ENCODE assay signal across 8 mouse cellular contexts in the genomic region with DNA sequence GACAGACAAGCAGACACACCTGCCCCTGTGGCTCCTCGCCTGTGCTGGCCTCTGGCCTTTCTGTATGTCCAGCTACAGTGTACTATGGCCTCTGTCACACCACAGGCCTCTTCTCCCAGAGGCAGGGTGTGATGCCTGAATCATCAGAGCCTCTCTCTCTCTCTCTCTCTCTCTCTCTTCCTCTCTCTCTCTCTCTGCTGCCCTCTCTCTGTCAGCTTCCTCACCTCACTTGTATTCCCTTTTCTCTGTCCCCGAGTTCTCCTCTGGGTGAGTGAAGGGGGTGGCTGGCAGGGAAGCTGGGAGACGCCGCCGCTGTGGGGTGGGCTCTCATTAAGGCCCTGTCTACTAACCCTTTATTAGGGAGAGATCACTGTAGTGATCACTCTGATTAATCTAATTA. TPM values are rescaled to one million over a fixed set of nuclear protein-coding genes. Genes with fewer than 3 reads are reported as not detected.
A peak's percentile ranks its signal among the peaks of the same experiment; 100 is the strongest.
DNase-seq lines count a peak whose midpoint lies in the region; ATAC-seq and TF ChIP-seq lines count a peak whose summit lies in the region.

No protein-coding gene starts in this region.

- H3K27ac ChIP-seq in heart, postnatal 0 days (ENCODE audit: low read depth), result no peak overlapping the region
- no peak overlapping the region for H3K27ac ChIP-seq in MEL (ENCODE audit: control insufficient read depth, low read depth, low read length)
- peak overlapping the region; percentile 78 for H3K27ac ChIP-seq in forebrain, embryonic 13.5 days
- peak overlapping the region; percentile 90 for H3K27ac ChIP-seq in midbrain, embryonic 16.5 days (ENCODE audit: low read length)
- H3K27ac ChIP-seq in heart, embryonic 12.5 days (ENCODE audit: poor library complexity, severe bottlenecking), result no peak overlapping the region

- H3K36me3 ChIP-seq in heart, postnatal 0 days (replicated peaks; ENCODE audit: control insufficient read depth, insufficient read depth, low read length), result 0 out of 2 replicates have a peak, but pooled peaks cover 4% of the 10 kb centered on the region
- no peaks in the 10 kb centered on the region for H3K36me3 ChIP-seq in MEL (ENCODE audit: control insufficient read depth in 1 of 2, insufficient read depth in 2 of 2, low read length in 2 of 2)
- peaks cover 34% of the 10 kb centered on the region for H3K36me3 ChIP-seq in forebrain, embryonic 13.5 days (ENCODE audit: poor library complexity, severe bottlenecking)
- peaks cover 10% of the 10 kb centered on the region; the same call in 1 of the 2 replicates for H3K36me3 ChIP-seq in midbrain, embryonic 16.5 days (ENCODE audit: control insufficient read depth, insufficient read depth, low read length)
- peaks cover 24% of the 10 kb centered on the region for H3K36me3 ChIP-seq in heart, embryonic 12.5 days

- intact Hi-C loops in heart, postnatal 36 days (cut with DNase I), result no loop called here

- DNase-seq in heart, postnatal 0 days (ENCODE audit: low spot score), result peak; percentile 35
- DNase-seq in heart, postnatal 36 days, result no peak
- DNase-seq in MEL (ENCODE audit: low read depth, low spot score), result peak; percentile 43
- no peak for DNase-seq in frontal cortex, postnatal 36 days (ENCODE audit: low spot score in 2 of 2)
- DNase-seq in heart, adult 11 months, result no peak

- no peak for TF ChIP-seq EP300 in heart, postnatal 0 days (IDR thresholded peaks at IDR 0.05; ENCODE audit: low read depth)
- no peak for TF ChIP-seq EP300 in MEL (IDR thresholded peaks at IDR 0.05; ENCODE audit: low read depth in 1 of 2, low read length in 2 of 2)

- no peaks in the 10 kb centered on the region; the same call in 1 of the 2 replicates for H3K4me1 ChIP-seq in heart, postnatal 0 days (ENCODE audit: control insufficient read depth, insufficient read depth)
- no peaks in the 10 kb centered on the region; a peak in 1 of 4 replicates for H3K4me1 ChIP-seq in MEL (ENCODE audit: control insufficient read depth in 1 of 2, insufficient read depth in 2 of 2, low read length in 2 of 2)
- H3K4me1 ChIP-seq in forebrain, embryonic 13.5 days, result peaks cover 62% of the 10 kb centered on the region
- peaks cover 56% of the 10 kb centered on the region for H3K4me1 ChIP-seq in midbrain, embryonic 16.5 days (ENCODE audit: control insufficient read depth, insufficient read depth, low read length)
- peaks cover 41% of the 10 kb centered on the region for H3K4me1 ChIP-seq in heart, embryonic 12.5 days (replicated peaks)

- peak; percentile 48 for TF ChIP-seq CTCF in heart, postnatal 0 days (IDR thresholded peaks at IDR 0.05; ENCODE audit: low read depth)
- TF ChIP-seq CTCF in MEL (IDR thresholded peaks at IDR 0.05 in 2 of 3, conservative IDR thresholded peaks at IDR 0.05 in 1 of 3; ENCODE audit: control insufficient read depth in 1 of 3, insufficient read depth in 1 of 3, low read depth in 2 of 3, low read length in 3 of 3, poor library complexity in 1 of 3, severe bottlenecking in 1 of 3), result peak in 2 of 3 experiments; percentile 9 to 48; a peak in 2 of 6 replicates

- WGBS in heart, postnatal 0 days, result 48% methylated on average over 5 of the region's 5 CpGs
- 13% methylated on average over 5 of the region's 5 CpGs for WGBS in forebrain, embryonic 13.5 days
- 16% methylated on average over 5 of the region's 5 CpGs for WGBS in midbrain, embryonic 16.5 days
- WGBS in heart, embryonic 12.5 days, result 58% methylated on average over 5 of the region's 5 CpGs

- H3K9ac ChIP-seq in heart, postnatal 0 days (replicated peaks; ENCODE audit: low read depth, low read length), result no peak overlapping the region
- no peak overlapping the region for H3K9ac ChIP-seq in MEL (ENCODE audit: control insufficient read depth, low read depth, low read length, poor library complexity, severe bottlenecking)
- peak overlapping the region; percentile 81 for H3K9ac ChIP-seq in forebrain, embryonic 13.5 days
- H3K9ac ChIP-seq in midbrain, embryonic 16.5 days (ENCODE audit: low read depth, low read length), result peak overlapping the region; percentile 89
- no peak overlapping the region; the same call in 1 of the 2 replicates for H3K9ac ChIP-seq in heart, embryonic 12.5 days

- H3K27me3 ChIP-seq in heart, postnatal 0 days (ENCODE audit: control insufficient read depth, insufficient read depth, low read length), result no peaks in the 10 kb centered on the region
- no peaks in the 10 kb centered on the region for H3K27me3 ChIP-seq in MEL (ENCODE audit: control insufficient read depth in 1 of 2, insufficient read depth in 2 of 2, low read length in 2 of 2)
- no peaks in the 10 kb centered on the region for H3K27me3 ChIP-seq in forebrain, embryonic 13.5 days
- H3K27me3 ChIP-seq in midbrain, embryonic 16.5 days (ENCODE audit: control insufficient read depth, insufficient read depth, low read depth, low read length), result no peaks in the 10 kb centered on the region
- no peaks in the 10 kb centered on the region for H3K27me3 ChIP-seq in heart, embryonic 12.5 days (replicated peaks)

- no peak for ATAC-seq in heart, postnatal 0 days (ENCODE audit: insufficient read depth, low read depth)
- ATAC-seq in forebrain, embryonic 13.5 days, result no peak
- ATAC-seq in midbrain, embryonic 16.5 days, result no peak
- no peak for ATAC-seq in heart, embryonic 12.5 days (ENCODE audit: insufficient number of reproducible peaks, low FRiP score)

- no peak overlapping the region for H3K4me3 ChIP-seq in heart, postnatal 0 days (ENCODE audit: low read depth, low read length)
- H3K4me3 ChIP-seq in MEL (ENCODE audit: control insufficient read depth in 1 of 2, insufficient read depth in 1 of 2, low read depth in 2 of 2, low read length in 2 of 2), result no peak overlapping the region
- peak overlapping the region; percentile 63 for H3K4me3 ChIP-seq in forebrain, embryonic 13.5 days
- peak overlapping the region; percentile 71 for H3K4me3 ChIP-seq in midbrain, embryonic 16.5 days (ENCODE audit: low read depth, low read length)
- no peak overlapping the region for H3K4me3 ChIP-seq in heart, embryonic 12.5 days

- no peak for TF ChIP-seq POLR2A in MEL (IDR thresholded peaks at IDR 0.05; ENCODE audit: control insufficient read depth in 1 of 2, insufficient read depth in 1 of 2, low read depth in 1 of 2, low read length in 2 of 2, poor library complexity in 1 of 2)

- H3K4me2 ChIP-seq in heart, postnatal 0 days (ENCODE audit: low read depth, low read length), result no peak overlapping the region
- H3K4me2 ChIP-seq in forebrain, embryonic 13.5 days, result peak overlapping the region; percentile 91
- peak overlapping the region; percentile 86 for H3K4me2 ChIP-seq in midbrain, embryonic 16.5 days (ENCODE audit: low read length)
- H3K4me2 ChIP-seq in heart, embryonic 12.5 days, result no peak overlapping the region

- H3K79me2 ChIP-seq in MEL (ENCODE audit: control insufficient read depth, insufficient read depth, low read length, poor library complexity), result no peaks in the 10 kb centered on the region; the same call in 1 of the 2 replicates

- H3K9me3 ChIP-seq in heart, postnatal 0 days (replicated peaks; ENCODE audit: control insufficient read depth, low read length), result no peaks in the 10 kb centered on the region
- H3K9me3 ChIP-seq in MEL (replicated peaks; ENCODE audit: insufficient read depth, low read length), result no peaks in the 10 kb centered on the region
- H3K9me3 ChIP-seq in forebrain, embryonic 13.5 days (replicated peaks), result no peaks in the 10 kb centered on the region
- H3K9me3 ChIP-seq in midbrain, embryonic 16.5 days (replicated peaks; ENCODE audit: control insufficient read depth, low read length, poor library complexity, severe bottlenecking), result no peaks in the 10 kb centered on the region
- H3K9me3 ChIP-seq in heart, embryonic 12.5 days (replicated peaks), result no peaks in the 10 kb centered on the region

- TF ChIP-seq RAD21 in MEL (IDR thresholded peaks at IDR 0.05; ENCODE audit: low read depth, low read length), result peak; percentile 22

RNA-seq across cellular contexts. Expression of a gene that starts 2.9 kb away (rescaled TPM):
- total RNA-seq in heart, postnatal 0 days (2014; rRNA removed; ENCODE audit: low replicate concordance), result 1.3 and 5.8 TPM in 2 replicates
- 0.56 and 0.65 TPM in 2 replicates for polyA plus RNA-seq in heart, postnatal 0 days (2015; fragmentation: Nextera tagmentation; extraction: Ambion mirVana)
- total RNA-seq in heart, postnatal 36 days (2021), result 1 to 10 TPM in 1 of 2 experiments, under 1 TPM in 1; 0.81 to 1.1 TPM
- total RNA-seq in MEL (2012; rRNA removed), result 0.39 and 0.42 TPM in 2 replicates
- polyA plus RNA-seq in MEL (2012; ENCODE audit: insufficient read depth in 1 of 2, insufficient read length in 2 of 2, low read depth in 1 of 2, low replicate concordance in 2 of 2, missing spikeins in 1 of 2), result 1 to 10 TPM in 1 of 2 experiments, not detected in 1; 1.1 TPM
- polyA plus RNA-seq in forebrain, embryonic 13.5 days (2015; fragmentation: Nextera tagmentation; extraction: Ambion mirVana), result 25.0 and 26.5 TPM in 2 replicates
- polyA plus RNA-seq in midbrain, embryonic 16.5 days (2015; fragmentation: Nextera tagmentation; extraction: Ambion mirVana), result 67.2 and 67.5 TPM in 2 replicates
- polyA plus RNA-seq in heart, embryonic 12.5 days (2016; fragmentation: Nextera tagmentation; extraction: Ambion mirVana), result 1.2 and 1.7 TPM in 2 replicates

RNA-seq across cellular contexts. Expression of a gene that starts 7.0 kb away (rescaled TPM):
- 167 and 192 TPM in 2 replicates for total RNA-seq in heart, postnatal 0 days (2014; rRNA removed; ENCODE audit: low replicate concordance)
- polyA plus RNA-seq in heart, postnatal 0 days (2015; fragmentation: Nextera tagmentation; extraction: Ambion mirVana), result 221 and 232 TPM in 2 replicates
- 100 to 1,000 TPM; 260 to 268 TPM for total RNA-seq in heart, postnatal 36 days (2021)
- 52.7 and 58.3 TPM in 2 replicates for total RNA-seq in MEL (2012; rRNA removed)
- polyA plus RNA-seq in MEL (2012; ENCODE audit: insufficient read depth in 1 of 2, insufficient read length in 2 of 2, low read depth in 1 of 2, low replicate concordance in 2 of 2, missing spikeins in 1 of 2), result 100 to 1,000 TPM in 1 of 2 experiments, not detected in 1; 203 TPM
- polyA plus RNA-seq in forebrain, embryonic 13.5 days (2015; fragmentation: Nextera tagmentation; extraction: Ambion mirVana), result 64.3 and 71.0 TPM in 2 replicates
- polyA plus RNA-seq in midbrain, embryonic 16.5 days (2015; fragmentation: Nextera tagmentation; extraction: Ambion mirVana), result 55.4 and 74.1 TPM in 2 replicates
- polyA plus RNA-seq in heart, embryonic 12.5 days (2016; fragmentation: Nextera tagmentation; extraction: Ambion mirVana), result 144 and 154 TPM in 2 replicates

RNA-seq across cellular contexts. Expression of a gene that starts 40.1 kb away (rescaled TPM):
- total RNA-seq in heart, postnatal 0 days (2014; rRNA removed; ENCODE audit: low replicate concordance), result 24.0 and 24.5 TPM in 2 replicates
- polyA plus RNA-seq in heart, postnatal 0 days (2015; fragmentation: Nextera tagmentation; extraction: Ambion mirVana), result 10.4 and 15.4 TPM in 2 replicates
- total RNA-seq in heart, postnatal 36 days (2021), result 10 to 100 TPM; 10.7 to 12.3 TPM
- 35.0 and 35.8 TPM in 2 replicates for total RNA-seq in MEL (2012; rRNA removed)
- polyA plus RNA-seq in MEL (2012; ENCODE audit: insufficient read depth in 1 of 2, insufficient read length in 2 of 2, low read depth in 1 of 2, low replicate concordance in 2 of 2, missing spikeins in 1 of 2), result 10 to 100 TPM in 1 of 2 experiments, not detected in 1; 46.2 TPM
- polyA plus RNA-seq in forebrain, embryonic 13.5 days (2015; fragmentation: Nextera tagmentation; extraction: Ambion mirVana), result 38.3 and 45.0 TPM in 2 replicates
- polyA plus RNA-seq in midbrain, embryonic 16.5 days (2015; fragmentation: Nextera tagmentation; extraction: Ambion mirVana), result 33.5 and 36.6 TPM in 2 replicates
- polyA plus RNA-seq in heart, embryonic 12.5 days (2016; fragmentation: Nextera tagmentation; extraction: Ambion mirVana), result 28.0 and 31.8 TPM in 2 replicates

RNA-seq across cellular contexts. Expression of a gene that starts 48.9 kb away (rescaled TPM):
- total RNA-seq in heart, postnatal 0 days (2014; rRNA removed; ENCODE audit: low replicate concordance), result 18.0 and 19.6 TPM in 2 replicates
- 5.0 and 5.4 TPM in 2 replicates for polyA plus RNA-seq in heart, postnatal 0 days (2015; fragmentation: Nextera tagmentation; extraction: Ambion mirVana)
- total RNA-seq in heart, postnatal 36 days (2021), result 10 to 100 TPM; 25.6 to 35.3 TPM
- total RNA-seq in MEL (2012; rRNA removed), result 49.1 and 58.7 TPM in 2 replicates
- 10 to 100 TPM in 1 of 2 experiments, not detected in 1; 74.2 TPM for polyA plus RNA-seq in MEL (2012; ENCODE audit: insufficient read depth in 1 of 2, insufficient read length in 2 of 2, low read depth in 1 of 2, low replicate concordance in 2 of 2, missing spikeins in 1 of 2)
- 10.3 and 12.3 TPM in 2 replicates for polyA plus RNA-seq in forebrain, embryonic 13.5 days (2015; fragmentation: Nextera tagmentation; extraction: Ambion mirVana)
- 10.4 and 11.6 TPM in 2 replicates for polyA plus RNA-seq in midbrain, embryonic 16.5 days (2015; fragmentation: Nextera tagmentation; extraction: Ambion mirVana)
- polyA plus RNA-seq in heart, embryonic 12.5 days (2016; fragmentation: Nextera tagmentation; extraction: Ambion mirVana), result 8.8 and 11.0 TPM in 2 replicates

RNA-seq across cellular contexts. Expression of a gene that starts 49.1 kb away (rescaled TPM):
- total RNA-seq in heart, postnatal 0 days (2014; rRNA removed; ENCODE audit: low replicate concordance), result 1.4 and 8.7 TPM in 2 replicates
- polyA plus RNA-seq in heart, postnatal 0 days (2015; fragmentation: Nextera tagmentation; extraction: Ambion mirVana), result 2.2 and 3.6 TPM in 2 replicates
- under 1 TPM; 0.36 to 0.49 TPM for total RNA-seq in heart, postnatal 36 days (2021)
- 5.6 and 11.1 TPM in 2 replicates for total RNA-seq in MEL (2012; rRNA removed)
- 10 to 100 TPM in 1 of 2 experiments, not detected in 1; 16.0 TPM for polyA plus RNA-seq in MEL (2012; ENCODE audit: insufficient read depth in 1 of 2, insufficient read length in 2 of 2, low read depth in 1 of 2, low replicate concordance in 2 of 2, missing spikeins in 1 of 2)
- 12.7 and 15.4 TPM in 2 replicates for polyA plus RNA-seq in forebrain, embryonic 13.5 days (2015; fragmentation: Nextera tagmentation; extraction: Ambion mirVana)
- 11.6 and 13.1 TPM in 2 replicates for polyA plus RNA-seq in midbrain, embryonic 16.5 days (2015; fragmentation: Nextera tagmentation; extraction: Ambion mirVana)
- 10.9 and 11.4 TPM in 2 replicates for polyA plus RNA-seq in heart, embryonic 12.5 days (2016; fragmentation: Nextera tagmentation; extraction: Ambion mirVana)

Comparison
In these comparisons a context has a peak if more than half of its experiments do, and no peak if none do; other contexts are left out.
1. DNase-seq: peak in heart, postnatal 0 days (single experiment) and MEL (single experiment); none in heart, postnatal 36 days (0 of 2), frontal cortex, postnatal 36 days (0 of 2) and heart, adult 11 months (single experiment).
2. H3K27ac ChIP-seq: peak in forebrain, embryonic 13.5 days (single experiment) and midbrain, embryonic 16.5 days (single experiment); none in heart, postnatal 0 days (single experiment), MEL (single experiment) and heart, embryonic 12.5 days (single experiment).
3. H3K4me2 ChIP-seq: peak in forebrain, embryonic 13.5 days (single experiment) and midbrain, embryonic 16.5 days (single experiment); none in heart, postnatal 0 days (single experiment) and heart, embryonic 12.5 days (single experiment).
4. H3K4me3 ChIP-seq: peak in forebrain, embryonic 13.5 days (single experiment) and midbrain, embryonic 16.5 days (single experiment); none in heart, postnatal 0 days (single experiment), MEL (0 of 2) and heart, embryonic 12.5 days (single experiment).
5. H3K9ac ChIP-seq: peak in forebrain, embryonic 13.5 days (single experiment) and midbrain, embryonic 16.5 days (single experiment); none in heart, postnatal 0 days (single experiment), MEL (single experiment) and heart, embryonic 12.5 days (single experiment).